Mouse (Mus musculus) brain, adult 2 months (tissue): ENCODE results near the gene Lta.

ENCODE experiments used
- DNase-seq: peaks from one replicate; pipeline ENCODE4 v3.0.0; 2011; ENCODE audit warnings: low read depth, low spot score

Lta gene

GRCm38 (mm10) chr17:35204494-35205379 lies at the start of gene Lta:
Gene Lta (minus strand): TSS chr17:35205351.
- DNase-seq, result no peak

- DNase-seq, result peak; percentile 69
Observed at GRCm38 (mm10) chr17:35254241-35255098, 49.3 kb upstream of the Lta start.

- no peak for DNase-seq
Observed at GRCm38 (mm10) chr17:35253293-35254093, 48.3 kb upstream of the Lta start.

GRCm38 (mm10) chr17:35252619-35253292 lies 47.6 kb upstream of the Lta start:
- no peak for DNase-seq

- no peak for DNase-seq
Observed at GRCm38 (mm10) chr17:35251981-35252380, 46.8 kb upstream of the Lta start.

GRCm38 (mm10) chr17:35251162-35251719 lies 46.1 kb upstream of the Lta start:
- peak; percentile 61 for DNase-seq

GRCm38 (mm10) chr17:35250348-35251120 lies 45.4 kb upstream of the Lta start:
- no peak for DNase-seq

GRCm38 (mm10) chr17:35249451-35250197 lies 44.5 kb upstream of the Lta start:
- DNase-seq, result no peak

GRCm38 (mm10) chr17:35248986-35249385 lies 43.8 kb upstream of the Lta start:
- no peak for DNase-seq

- DNase-seq, result no peak
Observed at GRCm38 (mm10) chr17:35247144-35247543, 42.0 kb upstream of the Lta start.

GRCm38 (mm10) chr17:35245731-35246623 lies 40.8 kb upstream of the Lta start:
- DNase-seq, result peak; percentile 72

- DNase-seq, result no peak
Observed at GRCm38 (mm10) chr17:35244999-35245398, 39.8 kb upstream of the Lta start.

- DNase-seq, result peak; percentile 81
Observed at GRCm38 (mm10) chr17:35243086-35243485, 37.9 kb upstream of the Lta start.

GRCm38 (mm10) chr17:35242015-35242941 lies 37.1 kb upstream of the Lta start:
- DNase-seq, result peak; percentile 78

GRCm38 (mm10) chr17:35241305-35242014 lies 36.3 kb upstream of the Lta start, which contains the start of gene Ddx39b:
Gene Ddx39b (plus strand): TSS chr17:35241746.
- peak; percentile 99 for DNase-seq
